Comparison of ENCODE assay signal across 19 mouse cellular contexts in genomic region chr1:63903620-63904019, GRCm38 (mm10).
DNase-seq lines count a peak whose midpoint lies in the region; ATAC-seq and TF ChIP-seq lines count a peak whose summit lies in the region.
"Had no signal": no experiment of that assay in that cellular context is flagged by ENCODE, and none has a peak within 500 bp of the region (broad histone marks: within the 10 kb centered on the region; RNA-seq: fewer than 3 reads in every experiment).

No protein-coding gene starts in this region.

- peaks cover 15% of the 10 kb centered on the region for H3K4me1 ChIP-seq in heart, embryonic 15.5 days (replicated peaks)
- H3K4me1 ChIP-seq in intestine, embryonic 15.5 days (replicated peaks) = no peaks in the 10 kb centered on the region
- H3K4me1 ChIP-seq in intestine, postnatal 0 days (replicated peaks; ENCODE audit: control insufficient read depth, insufficient read depth, low read length) = no peaks in the 10 kb centered on the region
- H3K4me1 ChIP-seq: embryonic facial prominence, embryonic 13.5 days; embryonic facial prominence, embryonic 15.5 days had no signal

- H3K27ac ChIP-seq in heart, embryonic 15.5 days = peak overlapping the region; percentile 40; the same call in 1 of the 2 replicates
- H3K27ac ChIP-seq in intestine, embryonic 15.5 days = no peak overlapping the region
- H3K27ac ChIP-seq in intestine, postnatal 0 days (ENCODE audit: low read depth, low read length) = no peak overlapping the region
- H3K27ac ChIP-seq: embryonic facial prominence, embryonic 13.5 days; embryonic facial prominence, embryonic 15.5 days; forebrain, embryonic 10.5 days; forebrain, embryonic 12.5 days had no signal

- no peak for TF ChIP-seq CTCF in intestine, postnatal 0 days (IDR thresholded peaks at IDR 0.05; ENCODE audit: low read depth)

- no peak overlapping the region for H3K4me2 ChIP-seq in heart, embryonic 15.5 days
- H3K4me2 ChIP-seq in intestine, embryonic 15.5 days (replicated peaks) = no peak overlapping the region
- H3K4me2 ChIP-seq in intestine, postnatal 0 days (replicated peaks; ENCODE audit: low read depth) = no peak overlapping the region
- H3K4me2 ChIP-seq: embryonic facial prominence, embryonic 13.5 days; embryonic facial prominence, embryonic 15.5 days; forebrain, embryonic 12.5 days had no signal

- no peak for ATAC-seq in heart, embryonic 15.5 days (replicated peaks; ENCODE audit: insufficient number of reproducible peaks, insufficient read depth, low FRiP score, low read depth)
- ATAC-seq in intestine, embryonic 15.5 days = peak; percentile 59
- ATAC-seq in intestine, postnatal 0 days = no peak
- no peak for ATAC-seq in inflammation-experienced regulatory T-cells, adult 6 months
- ATAC-seq: forebrain, embryonic 14.5 days; forebrain, embryonic 16.5 days had no signal

- no peak overlapping the region for H3K4me3 ChIP-seq in heart, embryonic 15.5 days
- H3K4me3 ChIP-seq in intestine, embryonic 15.5 days (replicated peaks) = no peak overlapping the region
- H3K4me3 ChIP-seq in intestine, postnatal 0 days (ENCODE audit: low read depth, low read length) = no peak overlapping the region
- H3K4me3 ChIP-seq: embryonic facial prominence, embryonic 13.5 days; embryonic facial prominence, embryonic 15.5 days; erythroblast, embryonic 14.5 days; forebrain, embryonic 10.5 days; forebrain, embryonic 12.5 days had no signal

- H3K9ac ChIP-seq in heart, embryonic 15.5 days = no peak overlapping the region
- H3K9ac ChIP-seq in intestine, embryonic 15.5 days = no peak overlapping the region
- H3K9ac ChIP-seq in intestine, postnatal 0 days (ENCODE audit: low read depth, low read length) = no peak overlapping the region
- H3K9ac ChIP-seq: embryonic facial prominence, embryonic 13.5 days; embryonic facial prominence, embryonic 15.5 days; forebrain, embryonic 12.5 days had no signal

- no peaks in the 10 kb centered on the region for H3K27me3 ChIP-seq in heart, embryonic 15.5 days
- no peaks in the 10 kb centered on the region for H3K27me3 ChIP-seq in intestine, embryonic 15.5 days (replicated peaks)
- no peaks in the 10 kb centered on the region for H3K27me3 ChIP-seq in intestine, postnatal 0 days (replicated peaks; ENCODE audit: control insufficient read depth, insufficient read depth, low read length)
- H3K27me3 ChIP-seq: embryonic facial prominence, embryonic 13.5 days; embryonic facial prominence, embryonic 15.5 days; forebrain, embryonic 12.5 days had no signal

- no peak for DNase-seq in heart, adult 18-20 months
- DNase-seq: cerebellum, adult 11 months; cerebellum, adult 18-20 months; cerebellum, adult 8-10 months; cerebellum, adult 9-11 months; cerebellum, postnatal 14 days; cerebellum, postnatal 36 days; embryo, embryonic 11 days had no signal

- H3K36me3 ChIP-seq in heart, embryonic 15.5 days = no peaks in the 10 kb centered on the region
- H3K36me3 ChIP-seq in intestine, embryonic 15.5 days = no peaks in the 10 kb centered on the region
- H3K36me3 ChIP-seq in intestine, postnatal 0 days (ENCODE audit: control insufficient read depth, insufficient read depth) = no peaks in the 10 kb centered on the region
- H3K36me3 ChIP-seq: embryonic facial prominence, embryonic 13.5 days; embryonic facial prominence, embryonic 15.5 days; forebrain, embryonic 10.5 days; forebrain, embryonic 12.5 days had no signal

- H3K9me3 ChIP-seq in heart, embryonic 15.5 days (replicated peaks) = no peaks in the 10 kb centered on the region
- H3K9me3 ChIP-seq in intestine, embryonic 15.5 days = no peaks in the 10 kb centered on the region
- no peaks in the 10 kb centered on the region for H3K9me3 ChIP-seq in intestine, postnatal 0 days (ENCODE audit: control insufficient read depth)
- H3K9me3 ChIP-seq: embryonic facial prominence, embryonic 13.5 days; embryonic facial prominence, embryonic 15.5 days; forebrain, embryonic 10.5 days; forebrain, embryonic 12.5 days had no signal

- WGBS in heart, embryonic 15.5 days = 60% methylated on average over 4 of the region's 4 CpGs
- WGBS in intestine, embryonic 15.5 days = 61% methylated on average over 4 of the region's 4 CpGs
- WGBS in intestine, postnatal 0 days = 51% methylated on average over 4 of the region's 4 CpGs
